Mouse (Mus musculus): ENCODE measurements at regions not wholly inside any gene's neighbourhood (a gene's known extent, or its start where the extent isn't known, plus 50 kb on each side); places are given as distances from the start of the nearest gene placed in this dataset.
"Not testable (repeated sequence)": the region's sequence is repeated elsewhere in the genome, so short reads cannot be mapped to it uniquely, and the experiment has no call there.

- peak; percentile 25 for DNase-seq
These were observed 124.4 kb downstream of the Melk start for GRCm38 (mm10) chr4:44424831-44425704.

GRCm38 (mm10) chr4:44434593-44434992, 133.9 kb downstream of the Melk start:
- no peak for DNase-seq

- no peak for DNase-seq
These were observed 144.8 kb downstream of the Melk start for GRCm38 (mm10) chr4:44445511-44445910.

GRCm38 (mm10) chr4:44450881-44451532, 150.3 kb downstream of the Melk start:
- no peak for DNase-seq

- no peak for DNase-seq
These were observed 151.5 kb downstream of the Melk start for GRCm38 (mm10) chr4:44452043-44452618.

- no peak for DNase-seq
These were observed 152.9 kb downstream of the Melk start for GRCm38 (mm10) chr4:44453552-44453951.

GRCm38 (mm10) chr4:44455851-44456250, 155.2 kb downstream of the Melk start:
- no peak for DNase-seq

- not testable (repeated sequence) for DNase-seq
These were observed 172.8 kb downstream of the Melk start for GRCm38 (mm10) chr4:44473511-44473910.

Measured in right cerebral cortex, postnatal 4 days (tissue).